Mouse (Mus musculus) liver, postnatal 0 days (tissue): Measurements from ENCODE around the gene Nav3. TPM values are rescaled to one million over a fixed set of nuclear protein-coding genes. Genes with fewer than 3 reads are reported as not detected.
A peak's percentile ranks its signal among the peaks of the same experiment; 100 is the strongest.

ENCODE experiments used
- ATAC-seq: fragments of 200-750 bp; cut with Nextera tagmentation; 2 replicates; pipeline ENCODE4 v1.8.0; 2017; ENCODE audit warnings: mild to moderate bottlenecking, moderate library complexity
- DNase-seq: peaks from one replicate; pipeline ENCODE4 v3.0.0-alpha.2; 2016
- H3K27ac ChIP-seq: fragments of 300-500 bp; sonication (generic); 2 replicates; pipeline ENCODE4 v1.5.1; 2014; ENCODE audit warnings: antibody characterized with exemption, moderate library complexity, mild to moderate bottlenecking, low read depth
- H3K27me3 ChIP-seq: fragments of 300-500 bp; sonication (generic); 2 replicates; pipeline ENCODE4 v1.6.1; 2014; ENCODE audit warnings: low read length, control low read depth, mixed read lengths; ENCODE audit not compliant: insufficient read depth
- H3K36me3 ChIP-seq: fragments of 300-500 bp; sonication (generic); replicated peaks from 2 replicates; pipeline ENCODE4 v1.6.1; 2014; ENCODE audit warnings: mild to moderate bottlenecking, control low read depth, low read length, moderate library complexity, mixed read lengths; ENCODE audit not compliant: insufficient read depth
- H3K4me1 ChIP-seq: fragments of 300-500 bp; sonication (generic); 2 replicates; pipeline ENCODE4 v1.6.1; 2014; ENCODE audit warnings: antibody characterized with exemption, mild to moderate bottlenecking, control low read depth; ENCODE audit not compliant: insufficient read depth
- H3K4me2 ChIP-seq: fragments of 300-500 bp; sonication (generic); 2 replicates; pipeline ENCODE4 v1.6.1; 2014; ENCODE audit warnings: low read depth, mild to moderate bottlenecking, low read length, moderate library complexity, mixed read lengths
- H3K4me3 ChIP-seq: fragments of 300-500 bp; sonication (generic); 2 replicates; pipeline ENCODE4 v1.5.1; 2014; ENCODE audit warnings: low read depth, low read length
- H3K9ac ChIP-seq: fragments of 300-500 bp; sonication (generic); replicated peaks from 2 replicates; pipeline ENCODE4 v1.6.1; 2014; ENCODE audit warnings: mild to moderate bottlenecking, moderate library complexity
- H3K9me3 ChIP-seq: fragments of 300-500 bp; sonication (generic); 2 replicates; pipeline ENCODE4 v1.6.1; 2016; ENCODE audit warnings: mild to moderate bottlenecking, control low read depth, low read length, mixed read lengths
- CTCF ChIP-seq: sonication (generic); IDR thresholded peaks from 2 replicates; pipeline ENCODE4 v1.5.1; 2016; ENCODE audit warnings: antibody characterized with exemption, low read depth
- EP300 ChIP-seq: IDR thresholded peaks from 2 replicates; pipeline ENCODE4 v1.6.1; 2016; ENCODE audit warnings: antibody characterized with exemption, low read depth, mild to moderate bottlenecking
- WGBS: fragments of 180-500 bp; shearing (Covaris S2); extraction: QIAGEN DNeasy Blood & Tissue Kit; methylation state at CpG from one replicate; pipeline ENCODE4 v1.1.7; 2014; ENCODE audit not compliant: insufficient replicate concordance; 5-methylcytosine and 5-hydroxymethylcytosine counted together
- polyA plus RNA-seq: library from polyadenylated mRNA; unstranded; fragments of >200 nt; fragmentation: Nextera tagmentation; extraction: Ambion mirVana; gene quantifications from 2 replicates; pipeline ENCODE4 v1.2.1, GENCODE M21; 2015

The Nav3 gene
- polyA plus RNA-seq, 1 experiment from 2014 or later, result 0.04 TPM

- H3K4me1 ChIP-seq, result no peaks in the 10 kb centered on the region
- ATAC-seq (0 out of 2 replicates have a peak, but pooled peaks have one; percentile 27), DNase-seq (peak; percentile 64)
- 25% methylated on average over 14 of the region's 14 CpGs for WGBS
- TF ChIP-seq CTCF (peak; percentile 84), EP300 (no peak)
- H3K9ac ChIP-seq, result no peak overlapping the region
- no peak overlapping the region for H3K4me2 ChIP-seq
- no peak overlapping the region for H3K4me3 ChIP-seq
- H3K27ac ChIP-seq, result no peak overlapping the region
- H3K36me3 ChIP-seq, result no peaks in the 10 kb centered on the region
- no peaks in the 10 kb centered on the region for H3K9me3 ChIP-seq
- no peaks in the 10 kb centered on the region for H3K27me3 ChIP-seq
Observed at GRCm38 (mm10) chr10:109664629-109665317, 791.2 kb downstream of the Nav3 start.

DNA sequence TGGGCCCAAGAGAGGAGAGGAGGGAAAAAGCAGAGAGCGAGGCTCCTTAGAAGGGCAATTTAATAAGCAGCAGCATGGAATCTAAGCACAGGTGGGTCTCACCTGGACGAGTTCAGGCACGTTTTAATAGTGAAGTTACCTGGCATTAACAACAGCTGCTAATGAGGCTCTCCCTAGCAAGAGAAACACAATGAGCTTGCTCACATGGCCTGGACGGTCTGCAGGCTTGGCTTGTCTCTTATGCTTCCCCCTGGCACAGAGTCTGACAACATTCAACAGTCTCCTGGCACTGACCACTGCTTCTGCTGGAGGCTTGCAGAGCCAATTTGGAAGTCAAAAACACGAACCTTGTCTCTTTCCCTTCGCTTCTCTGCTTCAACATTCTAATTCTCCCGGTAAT, 804.5 kb downstream of the Nav3 start:
- ATAC-seq, result no peak
- Histone ChIP-seq H3K9me3 (no peaks in the 10 kb centered on the region), H3K9ac (no peak overlapping the region), H3K4me3 (no peak overlapping the region), H3K27ac (no peak overlapping the region), H3K4me2 (no peak overlapping the region), H3K36me3 (no peaks in the 10 kb centered on the region), H3K27me3 (no peaks in the 10 kb centered on the region), H3K4me1 (no peaks in the 10 kb centered on the region)
- 60% methylated on average over 7 of the region's 7 CpGs for WGBS
- TF ChIP-seq CTCF (no peak), EP300 (no peak)
- DNase-seq, result no peak

- DNase-seq (no peak), ATAC-seq (no peak)
- H3K27me3 ChIP-seq, result no peaks in the 10 kb centered on the region
- H3K4me1 ChIP-seq, result no peaks in the 10 kb centered on the region
- H3K4me3 ChIP-seq, result no peak overlapping the region
- no peak overlapping the region for H3K9ac ChIP-seq
- 77% methylated on average over 3 of the region's 3 CpGs for WGBS
- no peak overlapping the region for H3K27ac ChIP-seq
- no peaks in the 10 kb centered on the region for H3K36me3 ChIP-seq
- H3K9me3 ChIP-seq, result no peaks in the 10 kb centered on the region
- H3K4me2 ChIP-seq, result no peak overlapping the region
- no peak for TF ChIP-seq CTCF
- TF ChIP-seq EP300, result no peak
Observed at GRCm38 (mm10) chr10:109643598-109643997, 812.4 kb downstream of the Nav3 start.

DNA sequence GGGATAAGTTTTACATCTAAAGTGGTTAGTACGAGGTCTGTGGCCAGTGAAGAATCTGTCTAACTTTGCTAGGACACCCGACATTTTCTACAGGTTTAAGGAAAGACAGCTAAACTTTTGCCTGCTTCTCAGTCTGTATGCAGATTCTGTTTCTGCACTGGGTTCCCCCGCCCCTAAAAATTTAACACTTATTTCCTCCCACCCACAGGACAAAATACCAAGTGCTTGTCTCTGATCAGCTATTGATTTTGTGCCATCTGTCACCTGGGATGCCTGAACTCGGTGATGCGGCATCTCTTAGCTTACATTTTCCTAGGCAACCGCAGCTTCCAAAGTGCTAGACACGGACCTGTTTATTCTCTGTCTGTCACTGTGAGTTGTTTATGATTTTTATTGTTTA, 814.2 kb downstream of the Nav3 start:
- Histone ChIP-seq H3K27ac (no peak overlapping the region), H3K36me3 (no peaks in the 10 kb centered on the region), H3K4me2 (no peak overlapping the region), H3K4me1 (no peaks in the 10 kb centered on the region), H3K27me3 (no peaks in the 10 kb centered on the region), H3K9me3 (no peaks in the 10 kb centered on the region), H3K4me3 (no peak overlapping the region), H3K9ac (no peak overlapping the region)
- WGBS, result 74% methylated on average over 7 of the region's 7 CpGs
- no peak for ATAC-seq
- TF ChIP-seq CTCF (no peak), EP300 (no peak)
- DNase-seq, result no peak

DNA sequence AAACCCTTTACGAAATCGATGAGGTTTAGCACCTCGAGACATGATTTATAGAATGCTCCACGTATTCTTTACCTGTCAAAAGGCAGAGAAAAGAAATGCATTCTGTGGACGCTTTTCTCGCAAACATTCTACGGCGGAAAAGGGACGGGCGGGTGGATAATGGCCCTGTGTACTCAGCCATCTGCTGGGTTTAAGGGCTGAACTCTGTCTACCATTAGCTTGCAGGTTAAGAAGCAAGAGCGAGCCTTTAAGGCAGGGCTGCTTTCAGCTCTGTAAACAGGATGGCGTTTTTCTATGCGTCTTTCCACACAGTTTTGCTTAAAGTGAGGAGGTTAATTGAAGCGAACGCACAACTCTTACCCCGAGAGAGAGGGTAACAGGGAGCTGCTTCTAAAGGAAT, 818.3 kb downstream of the Nav3 start:
- Histone ChIP-seq H3K27ac (no peak overlapping the region), H3K4me1 (no peaks in the 10 kb centered on the region), H3K4me3 (no peak overlapping the region), H3K36me3 (no peaks in the 10 kb centered on the region), H3K27me3 (no peaks in the 10 kb centered on the region), H3K9ac (no peak overlapping the region), H3K9me3 (no peaks in the 10 kb centered on the region), H3K4me2 (no peak overlapping the region)
- 74% methylated on average over 16 of the region's 16 CpGs for WGBS
- no peak for DNase-seq
- TF ChIP-seq CTCF (no peak), EP300 (no peak)
- ATAC-seq, result no peak
